Mouse (Mus musculus) ovary, adult 18-20 months (tissue): ENCODE measurements around the gene Fn3k.
A peak's percentile ranks its signal among the peaks of the same experiment; 100 is the strongest.

Source experiments
- DNase-seq: peaks from one replicate; pipeline ENCODE4 v3.0.0; 2022; ENCODE audit warnings: low spot score, mixed read lengths

Fn3k gene

DNA sequence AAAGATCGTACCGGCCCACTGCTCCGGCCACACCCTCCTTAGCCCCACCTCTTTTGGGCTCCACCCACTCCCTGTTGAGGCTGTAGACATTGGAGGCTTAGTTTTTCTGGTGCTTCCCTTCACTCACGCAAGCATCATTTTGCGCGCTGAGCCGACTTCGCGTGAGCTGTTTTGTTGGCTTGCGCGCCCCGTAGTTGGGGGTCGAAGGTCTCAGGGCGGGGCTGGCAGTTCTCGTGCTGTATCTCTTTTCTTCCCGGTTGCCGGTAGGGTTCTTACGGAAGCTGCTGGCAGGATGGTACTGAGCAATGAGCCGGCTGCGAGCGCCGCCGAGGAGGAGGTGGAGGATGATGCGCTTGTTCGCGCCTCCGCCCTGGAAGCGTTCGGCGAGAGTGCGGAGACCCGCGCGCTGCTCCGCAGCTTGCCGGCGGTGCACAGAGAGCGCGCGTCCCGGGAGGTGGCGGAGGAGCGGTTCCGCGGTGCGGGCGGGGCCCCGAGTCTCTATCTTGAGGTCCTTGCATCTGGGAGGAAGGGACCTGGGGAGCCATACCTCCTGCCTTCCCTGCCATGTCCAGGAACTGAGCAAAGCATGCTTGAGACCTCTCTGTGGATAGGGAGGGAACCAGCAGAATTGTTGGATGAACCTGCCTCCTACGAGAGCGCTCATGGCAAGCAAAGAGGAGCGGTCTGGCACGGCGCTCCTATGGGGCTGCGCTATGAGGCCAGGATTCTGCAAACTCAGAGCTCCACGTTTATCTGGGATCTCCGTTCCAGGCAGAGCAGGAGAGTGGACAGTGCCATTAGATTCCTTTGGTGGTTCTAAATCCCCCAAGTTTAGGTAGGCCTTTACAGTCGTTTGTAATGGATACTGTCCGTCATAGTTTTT is 17.3 kb downstream of the Fn3k start, which contains the start of gene Tbcd:
TSS of gene Tbcd (plus strand) at position 197 of the 883 bp plus-strand sequence.
- DNase-seq: peak; percentile 92

- no peak for DNase-seq
Measured at GRCm38 (mm10) chr11:121457874-121458273, 23.2 kb downstream of the Fn3k start.

DNA sequence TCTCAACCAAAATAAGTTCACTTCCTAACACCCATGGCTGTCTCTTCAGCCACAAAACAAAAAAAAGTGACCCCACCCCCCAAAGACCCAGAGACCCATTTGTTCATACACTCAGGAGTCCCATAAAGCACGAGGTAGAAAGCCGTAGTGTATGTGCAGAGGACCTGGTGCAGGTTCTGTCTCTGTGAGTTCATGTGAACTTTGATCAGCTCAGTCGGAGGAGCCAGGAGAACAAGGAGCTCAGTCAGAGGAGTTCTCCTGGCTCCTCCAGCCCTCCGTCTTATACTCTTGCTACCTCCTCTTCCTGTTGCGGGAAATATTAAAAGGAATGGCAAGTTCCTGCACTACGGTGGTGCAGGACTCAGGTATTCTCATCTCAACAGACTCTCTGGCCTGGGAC is 32.7 kb downstream of the Fn3k start:
- no peak for DNase-seq

DNA sequence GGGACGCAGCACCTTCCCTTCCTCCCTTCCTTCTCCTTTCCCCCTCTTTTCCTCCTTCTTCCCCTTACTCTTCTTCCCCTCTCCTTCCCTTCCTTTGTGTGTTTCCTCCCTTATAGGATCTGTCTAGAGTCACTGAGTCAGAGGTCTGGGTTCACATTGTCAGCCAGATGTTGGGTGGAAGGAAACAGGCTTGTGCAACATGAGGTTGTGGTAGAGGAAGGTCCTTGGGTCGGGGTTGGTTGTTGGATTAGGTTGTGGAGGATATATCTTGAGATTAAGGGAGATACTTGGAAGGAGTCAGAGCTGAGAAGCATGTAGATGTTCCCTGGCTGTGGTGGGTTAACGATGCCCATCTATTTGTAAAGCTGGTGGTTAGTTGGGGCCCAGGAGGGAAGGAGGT is 40.1 kb downstream of the Fn3k start:
- no peak for DNase-seq

GRCm38 (mm10) chr11:121475699-121476415 is 41.1 kb downstream of the Fn3k start:
- DNase-seq: peak; percentile 29

GRCm38 (mm10) chr11:121479476-121480203 is 44.9 kb downstream of the Fn3k start:
- DNase-seq: no peak

GRCm38 (mm10) chr11:121481129-121481528 is 46.4 kb downstream of the Fn3k start:
- DNase-seq: no peak

DNA sequence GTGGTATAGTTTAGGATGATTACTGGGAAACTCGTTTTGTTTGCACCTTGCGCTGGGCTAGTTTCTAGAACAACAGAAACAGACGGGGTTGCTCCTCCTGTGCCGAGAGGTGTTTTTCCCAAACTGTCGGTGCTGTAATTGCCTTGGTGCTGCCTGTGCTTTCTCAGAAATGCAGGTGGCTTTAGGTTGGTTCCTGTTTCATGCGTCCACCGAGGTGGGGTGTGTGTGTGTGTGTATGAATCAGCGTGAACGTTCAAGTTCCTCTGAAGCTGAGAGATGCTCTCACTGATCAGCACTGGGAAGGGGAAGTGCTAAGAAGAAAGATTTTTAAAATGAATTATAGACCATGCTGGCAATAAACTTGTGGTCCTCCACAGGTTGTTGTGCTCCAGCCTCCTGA is 51.2 kb downstream of the Fn3k start:
- DNase-seq: no peak

DNA sequence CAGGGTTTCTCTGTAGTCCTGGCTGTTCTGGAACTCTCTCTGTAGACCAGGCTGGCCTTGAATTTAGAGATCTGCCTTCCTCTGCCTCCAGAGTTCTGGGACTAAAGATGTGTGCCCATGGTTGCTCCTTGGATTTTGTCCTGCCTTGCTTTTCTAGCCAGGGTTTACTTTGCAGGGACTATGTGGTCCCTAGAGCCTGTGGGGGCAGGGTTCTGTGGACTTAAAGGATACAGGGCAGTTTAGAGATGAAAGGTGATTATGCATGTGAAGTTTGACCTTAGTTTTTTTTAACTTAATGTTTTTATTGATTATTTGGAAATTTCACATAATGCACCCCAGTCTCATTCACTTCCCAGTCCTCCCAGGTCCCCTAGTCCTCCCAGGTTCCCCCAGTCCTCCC is 55.9 kb downstream of the Fn3k start:
- no peak for DNase-seq
